8 mouse cellular contexts compared by ENCODE assay signal in the genomic region with DNA sequence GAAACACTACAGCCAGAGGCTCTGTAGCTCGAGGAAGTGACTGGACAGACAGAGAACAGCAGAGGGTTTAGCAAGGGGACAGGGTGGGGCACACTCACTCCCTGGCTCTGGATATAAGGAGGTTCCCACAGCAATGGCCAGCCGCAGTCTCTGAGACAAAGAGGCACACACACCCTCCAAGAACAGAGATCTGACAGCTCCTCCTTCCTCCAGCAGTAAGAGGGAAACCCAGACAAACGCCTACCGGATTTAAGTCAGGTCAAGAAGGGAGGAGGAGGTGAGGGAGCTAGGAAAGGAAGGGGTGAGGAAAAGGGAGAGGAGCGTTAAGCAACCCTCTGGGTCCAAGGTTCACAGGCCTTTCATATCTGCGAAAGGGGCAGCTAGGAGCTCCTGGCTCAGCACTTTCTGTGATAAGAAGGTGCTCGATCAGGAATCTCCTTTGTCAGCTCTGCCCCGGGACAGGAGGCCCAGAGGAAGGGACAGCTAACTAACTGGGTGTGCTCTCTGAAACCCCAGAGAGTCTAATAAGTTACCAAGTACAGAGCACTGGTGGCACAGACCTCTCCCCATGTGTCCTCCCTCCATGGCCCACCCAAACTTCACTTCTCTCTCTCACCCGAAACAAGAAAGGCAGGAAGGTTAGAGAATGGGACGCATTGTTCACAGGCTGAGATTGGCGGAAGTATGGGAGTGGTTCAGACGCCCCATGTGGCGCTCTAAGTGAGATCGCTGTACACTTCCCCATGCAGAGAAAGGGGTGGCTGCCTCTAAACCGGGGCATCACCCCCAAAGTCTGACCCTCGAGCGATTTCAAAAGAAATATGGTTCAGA. TPM values are rescaled to one million over a fixed set of nuclear protein-coding genes. Genes with fewer than 3 reads are reported as not detected.
DNase-seq lines count a peak whose midpoint lies in the region; ATAC-seq and TF ChIP-seq lines count a peak whose summit lies in the region.

No protein-coding gene starts in this region.

- H3K4me2 ChIP-seq in midbrain, embryonic 11.5 days = no peak overlapping the region

- H3K27me3 ChIP-seq in limb, embryonic 10.5 days (ENCODE audit: low read depth, poor library complexity, severe bottlenecking) = 0 out of 2 replicates have a peak, but pooled peaks cover 2% of the 10 kb centered on the region
- H3K27me3 ChIP-seq in midbrain, embryonic 11.5 days (ENCODE audit: control insufficient read depth, insufficient read depth, low read length) = peaks cover 5% of the 10 kb centered on the region; the same call in 1 of the 2 replicates

- H3K4me3 ChIP-seq in left cerebral cortex, adult 2 months = no peak overlapping the region
- no peak overlapping the region for H3K4me3 ChIP-seq in limb, embryonic 10.5 days
- H3K4me3 ChIP-seq in midbrain, embryonic 11.5 days (ENCODE audit: low read depth, low read length) = no peak overlapping the region

- DNase-seq in left cerebral cortex, adult 2 months (ENCODE audit: extremely low spot score in 1 of 2, low spot score in 2 of 2) = no peak
- no peak for DNase-seq in left cerebral cortex, adult 11 months (ENCODE audit: low spot score)
- DNase-seq in heart, postnatal 14 days = peak; percentile 44 to 45
- DNase-seq in limb, embryonic 10.5 days (ENCODE audit: low spot score) = no peak
- DNase-seq in midbrain, embryonic 11.5 days (ENCODE audit: low spot score, missing footprints) = peak; percentile 81
- DNase-seq in frontal cortex, postnatal 25 days (ENCODE audit: low spot score in 2 of 2) = no peak
- DNase-seq in spleen, postnatal 14 days (ENCODE audit: low spot score in 2 of 2) = no peak
- DNase-seq in retina, postnatal 1 day = no peak

- no peaks in the 10 kb centered on the region for H3K36me3 ChIP-seq in limb, embryonic 10.5 days
- no peaks in the 10 kb centered on the region for H3K36me3 ChIP-seq in midbrain, embryonic 11.5 days (ENCODE audit: control insufficient read depth, insufficient read depth, low read length)

- peaks cover 37% of the 10 kb centered on the region for H3K4me1 ChIP-seq in limb, embryonic 10.5 days
- H3K4me1 ChIP-seq in midbrain, embryonic 11.5 days (ENCODE audit: control insufficient read depth, insufficient read depth, low read length) = peaks cover 7% of the 10 kb centered on the region

- peak overlapping the region; percentile 46; the same call in 1 of the 2 replicates for H3K9ac ChIP-seq in midbrain, embryonic 11.5 days (ENCODE audit: low read length)

- H3K27ac ChIP-seq in left cerebral cortex, adult 2 months = 0 out of 2 replicates have a peak overlapping the region, but pooled peaks have one; percentile 15
- H3K27ac ChIP-seq in limb, embryonic 10.5 days = peak overlapping the region; percentile 27; the same call in 1 of the 2 replicates
- no peak overlapping the region for H3K27ac ChIP-seq in midbrain, embryonic 11.5 days (ENCODE audit: low read depth, low read length)

- ATAC-seq in midbrain, embryonic 11.5 days (ENCODE audit: low FRiP score) = no peak

- TF ChIP-seq CTCF in left cerebral cortex, adult 2 months (IDR thresholded peaks at IDR 0.05) = no peak

- intact Hi-C loops in left cerebral cortex, adult 2 months (cut with DNase I) = loop anchor here (5.0 kb wide), 1 partner anchor 158 kb away; a partner anchor contains a TSS
- intact Hi-C loops in heart, postnatal 14 days (cut with DNase I) = loop anchor here (5.0 to 10.0 kb wide), 2 partner anchors 37 to 345 kb away; no protein-coding TSS in a partner anchor

- WGBS in limb, embryonic 10.5 days = 50% methylated on average over 17 of the region's 17 CpGs
- WGBS in midbrain, embryonic 11.5 days = 44% methylated on average over 17 of the region's 17 CpGs

- H3K9me3 ChIP-seq in limb, embryonic 10.5 days (replicated peaks) = no peaks in the 10 kb centered on the region
- no peaks in the 10 kb centered on the region for H3K9me3 ChIP-seq in midbrain, embryonic 11.5 days (ENCODE audit: control insufficient read depth, low read length)

RNA-seq across cellular contexts. Expression of a gene that starts 7.4 kb away (rescaled TPM):
- total RNA-seq in left cerebral cortex, adult 2 months (2021) = 1 to 10 TPM; 1.6 to 3.4 TPM
- total RNA-seq in heart, postnatal 14 days (2021) = 1 to 10 TPM; 6.2 to 6.5 TPM
- polyA plus RNA-seq in limb, embryonic 10.5 days (2016; fragmentation: Nextera tagmentation; extraction: Ambion mirVana) = 2.3 and 3.1 TPM in 2 replicates
- 4.3 and 4.7 TPM in 2 replicates for polyA plus RNA-seq in midbrain, embryonic 11.5 days (2014; fragmentation: Nextera tagmentation; extraction: Ambion mirVana)

RNA-seq across cellular contexts. Expression of a gene that starts 16.5 kb away (rescaled TPM):
- 10 to 100 TPM; 78.6 to 79.2 TPM for total RNA-seq in left cerebral cortex, adult 2 months (2021)
- total RNA-seq in heart, postnatal 14 days (2021) = 100 to 1,000 TPM; 102 to 116 TPM
- 198 and 219 TPM in 2 replicates for polyA plus RNA-seq in limb, embryonic 10.5 days (2016; fragmentation: Nextera tagmentation; extraction: Ambion mirVana)
- 238 and 253 TPM in 2 replicates for polyA plus RNA-seq in midbrain, embryonic 11.5 days (2014; fragmentation: Nextera tagmentation; extraction: Ambion mirVana)

RNA-seq across cellular contexts. Expression of a gene that starts 21.2 kb away (rescaled TPM):
- total RNA-seq in left cerebral cortex, adult 2 months (2021) = 10 to 100 TPM; 10.3 to 13.8 TPM
- total RNA-seq in heart, postnatal 14 days (2021) = 10 to 100 TPM; 53.6 to 60.0 TPM
- 68.3 and 84.7 TPM in 2 replicates for polyA plus RNA-seq in limb, embryonic 10.5 days (2016; fragmentation: Nextera tagmentation; extraction: Ambion mirVana)
- polyA plus RNA-seq in midbrain, embryonic 11.5 days (2014; fragmentation: Nextera tagmentation; extraction: Ambion mirVana) = 57.4 and 57.5 TPM in 2 replicates

RNA-seq across cellular contexts. Expression of a gene that starts 49.6 kb away (rescaled TPM):
- 10 to 100 TPM; 49.1 to 51.1 TPM for total RNA-seq in left cerebral cortex, adult 2 months (2021)
- 100 to 1,000 TPM; 116 to 125 TPM for total RNA-seq in heart, postnatal 14 days (2021)
- polyA plus RNA-seq in limb, embryonic 10.5 days (2016; fragmentation: Nextera tagmentation; extraction: Ambion mirVana) = 60.5 and 63.1 TPM in 2 replicates
- 44.2 and 45.9 TPM in 2 replicates for polyA plus RNA-seq in midbrain, embryonic 11.5 days (2014; fragmentation: Nextera tagmentation; extraction: Ambion mirVana)

RNA-seq across cellular contexts. Expression of a gene that starts 53.7 kb away (rescaled TPM):
- 10 to 100 TPM; 18.9 to 25.0 TPM for total RNA-seq in left cerebral cortex, adult 2 months (2021)
- 10 to 100 TPM; 63.2 to 65.6 TPM for total RNA-seq in heart, postnatal 14 days (2021)
- 23.9 and 24.4 TPM in 2 replicates for polyA plus RNA-seq in limb, embryonic 10.5 days (2016; fragmentation: Nextera tagmentation; extraction: Ambion mirVana)
- 15.8 and 19.5 TPM in 2 replicates for polyA plus RNA-seq in midbrain, embryonic 11.5 days (2014; fragmentation: Nextera tagmentation; extraction: Ambion mirVana)

Comparison
In these comparisons a context has a peak if more than half of its experiments do, and no peak if none do; other contexts are left out.
1. DNase-seq: peak in heart, postnatal 14 days (2 of 2) and midbrain, embryonic 11.5 days (single experiment); none in left cerebral cortex, adult 2 months (0 of 2), left cerebral cortex, adult 11 months (single experiment), limb, embryonic 10.5 days (single experiment), frontal cortex, postnatal 25 days (0 of 2), spleen, postnatal 14 days (0 of 2) and retina, postnatal 1 day (single experiment).